In genomic region chr2:166553502-166554168, GRCm38 (mm10) we compare ENCODE assay signal across 8 mouse cellular contexts.
A peak's percentile ranks its signal among the peaks of the same experiment; 100 is the strongest.
DNase-seq lines count a peak whose midpoint lies in the region; ATAC-seq lines count a peak whose summit lies in the region.

No protein-coding gene starts in this region.

- WGBS in limb, embryonic 13.5 days = 23% methylated on average over 18 of the region's 18 CpGs
- 29% methylated on average over 18 of the region's 18 CpGs for WGBS in neural tube, embryonic 13.5 days

- H3K36me3 ChIP-seq in erythroblast, embryonic 14.5 days (ENCODE audit: control insufficient read depth) = no peaks in the 10 kb centered on the region
- no peaks in the 10 kb centered on the region for H3K36me3 ChIP-seq in limb, embryonic 13.5 days
- H3K36me3 ChIP-seq in neural tube, embryonic 13.5 days = no peaks in the 10 kb centered on the region

- peak overlapping the region; percentile 26 for H3K4me3 ChIP-seq in erythroblast, embryonic 14.5 days (replicated peaks)
- no peak overlapping the region for H3K4me3 ChIP-seq in limb, embryonic 13.5 days
- H3K4me3 ChIP-seq in neural tube, embryonic 13.5 days = no peak overlapping the region

- H3K9ac ChIP-seq in limb, embryonic 13.5 days = no peak overlapping the region
- no peak overlapping the region for H3K9ac ChIP-seq in neural tube, embryonic 13.5 days

- intact Hi-C loops in left cerebral cortex, postnatal 4 days (cut with DNase I) = no loop called here
- intact Hi-C loops in left cerebral cortex, postnatal 36 days (cut with DNase I) = no loop called here

- H3K27ac ChIP-seq in limb, embryonic 13.5 days = peak overlapping the region; percentile 28
- no peak overlapping the region; the same call in 1 of the 2 replicates for H3K27ac ChIP-seq in neural tube, embryonic 13.5 days (replicated peaks)

- peak; percentile 45 for ATAC-seq in limb, embryonic 13.5 days (ENCODE audit: low FRiP score, low read depth)
- ATAC-seq in neural tube, embryonic 13.5 days (ENCODE audit: low read depth) = no peak

- H3K9me3 ChIP-seq in erythroblast, embryonic 14.5 days (ENCODE audit: control insufficient read depth, low read length) = no peaks in the 10 kb centered on the region
- no peaks in the 10 kb centered on the region for H3K9me3 ChIP-seq in limb, embryonic 13.5 days
- 0 out of 2 replicates have a peak, but pooled peaks cover 3% of the 10 kb centered on the region for H3K9me3 ChIP-seq in neural tube, embryonic 13.5 days

- no peaks in the 10 kb centered on the region for H3K27me3 ChIP-seq in erythroblast, embryonic 14.5 days (ENCODE audit: control insufficient read depth)
- H3K27me3 ChIP-seq in limb, embryonic 13.5 days = no peaks in the 10 kb centered on the region
- peaks cover 10% of the 10 kb centered on the region; the same call in 1 of the 2 replicates for H3K27me3 ChIP-seq in neural tube, embryonic 13.5 days

- peak overlapping the region; percentile 35 for H3K4me2 ChIP-seq in limb, embryonic 13.5 days (replicated peaks)
- peak overlapping the region; percentile 18; the same call in 1 of the 2 replicates for H3K4me2 ChIP-seq in neural tube, embryonic 13.5 days

- peak; percentile 18 for DNase-seq in urinary bladder, postnatal 14 days (ENCODE audit: low spot score)
- DNase-seq in urinary bladder, postnatal 25 days (ENCODE audit: low spot score) = no peak
- no peak for DNase-seq in layer of hippocampus, postnatal 25 days (ENCODE audit: extremely low spot score in 1 of 2, low spot score in 1 of 2)
- no peak for DNase-seq in left cerebral cortex, postnatal 4 days
- DNase-seq in left cerebral cortex, postnatal 36 days (ENCODE audit: low spot score in 2 of 2) = no peak

- peaks cover 7% of the 10 kb centered on the region for H3K4me1 ChIP-seq in erythroblast, embryonic 14.5 days (ENCODE audit: control insufficient read depth)
- H3K4me1 ChIP-seq in limb, embryonic 13.5 days = peaks cover 32% of the 10 kb centered on the region
- H3K4me1 ChIP-seq in neural tube, embryonic 13.5 days (replicated peaks) = peaks cover 55% of the 10 kb centered on the region
